Mouse (Mus musculus) CH12.LX (cell line): ENCODE data around the gene Kif26b. TPM values are rescaled to one million over a fixed set of nuclear protein-coding genes. Genes with fewer than 3 reads are reported as not detected.

Source experiments
- DNase-seq: peaks from one replicate; pipeline ENCODE4 v3.0.0-alpha.2; 2013; ENCODE audit errors: extremely low read depth
- H3K27ac ChIP-seq: 2 replicates; pipeline ENCODE4 v1.5.1; 2012; ENCODE audit warnings: low read depth, mild to moderate bottlenecking, control low read depth, moderate library complexity; ENCODE audit not compliant: insufficient read depth
- H3K27me3 ChIP-seq: replicated peaks from 2 replicates; pipeline ENCODE3; 2012; ENCODE audit warnings: inconsistent platforms
- H3K36me3 ChIP-seq, 2 experiments: replicated peaks in 1 of 2; 2 replicates each; pipeline versions ENCODE3 to v1.6.1; 2012; ENCODE audit warnings: inconsistent platforms in 1 of 2, low read length in 1 of 2, mild to moderate bottlenecking in 1 of 2, mixed read lengths in 1 of 2, moderate library complexity in 1 of 2; ENCODE audit not compliant: control insufficient read depth in 1 of 2, insufficient read depth in 1 of 2
- H3K4me1 ChIP-seq, 2 experiments: 2 replicates each; pipeline ENCODE4 v1.6.1; 2012; ENCODE audit warnings: inconsistent platforms in 1 of 2, moderate library complexity in 1 of 2; ENCODE audit not compliant: insufficient read depth in 2 of 2, control insufficient read depth in 1 of 2
- H3K4me2 ChIP-seq: 2 replicates; pipeline ENCODE4 v1.6.1; 2012; ENCODE audit warnings: low read depth, mild to moderate bottlenecking, control low read depth; ENCODE audit not compliant: poor library complexity, insufficient read depth, severe bottlenecking
- H3K4me3 ChIP-seq, 3 experiments: fragments of 150-350 bp in 1 of 3; sonication (generic) in 1 of 3; replicated peaks in 1 of 3; 2 replicates each; pipeline versions ENCODE3 to v1.5.1; 2011 to 2012; ENCODE audit warnings: low read depth in 2 of 3, low read length in 2 of 3, mild to moderate bottlenecking in 2 of 3, moderate library complexity in 2 of 3, control low read depth in 1 of 3, improper control_type of control experiment in 1 of 3, inconsistent platforms in 1 of 3, mixed read lengths in 1 of 3; ENCODE audit not compliant: poor library complexity in 1 of 3
- H3K79me2 ChIP-seq: replicated peaks from 2 replicates; pipeline ENCODE4 v1.6.1; 2012; ENCODE audit warnings: mild to moderate bottlenecking, moderate library complexity; ENCODE audit not compliant: control insufficient read depth, poor library complexity, insufficient read depth, severe bottlenecking; ENCODE audit errors: extremely low read depth
- H3K9ac ChIP-seq: 2 replicates; pipeline ENCODE4 v1.6.1; 2012; ENCODE audit warnings: low read depth, mild to moderate bottlenecking, control low read depth, moderate library complexity; ENCODE audit not compliant: insufficient read depth
- H3K9me3 ChIP-seq: replicated peaks from 2 replicates; pipeline ENCODE3; 2012; ENCODE audit warnings: low read length, inconsistent platforms, mixed read lengths
- BHLHE40 ChIP-seq: IDR thresholded peaks from 2 replicates; pipeline ENCODE4 v1.6.1; 2011; ENCODE audit warnings: mild to moderate bottlenecking, low read depth, low read length, improper control_type of control experiment
- CHD1 ChIP-seq: IDR thresholded peaks from 2 replicates; pipeline ENCODE4 v1.6.1; 2012; ENCODE audit warnings: low read depth, low read length, improper control_type of control experiment, inconsistent platforms
- CTCF ChIP-seq, 2 experiments: IDR thresholded peaks in 1 of 2; conservative IDR thresholded peaks in 1 of 2; 2 replicates each; pipeline ENCODE4 v1.5.1; 2011 to 2012; ENCODE audit warnings: low read depth in 2 of 2, low read length in 2 of 2, improper control_type of control experiment in 1 of 2, inconsistent platforms in 1 of 2, mild to moderate bottlenecking in 1 of 2, moderate library complexity in 1 of 2
- E2F4 ChIP-seq: IDR thresholded peaks from 2 replicates; pipeline ENCODE4 v1.6.1; 2011; ENCODE audit warnings: low read depth, low read length, improper control_type of control experiment; ENCODE audit not compliant: insufficient replicate concordance
- ELF1 ChIP-seq: IDR thresholded peaks from 2 replicates; pipeline ENCODE4 v1.6.1; 2014; ENCODE audit warnings: low read depth, mild to moderate bottlenecking, inconsistent platforms, low read length, improper control_type of control experiment
- EP300 ChIP-seq: IDR thresholded peaks from 2 replicates; pipeline ENCODE4 v1.6.1; 2011; ENCODE audit warnings: low read length, improper control_type of control experiment
- GABPA ChIP-seq: IDR thresholded peaks from 2 replicates; pipeline ENCODE4 v1.6.1; 2012; ENCODE audit warnings: low read depth, low read length, improper control_type of control experiment, inconsistent platforms; ENCODE audit not compliant: insufficient replicate concordance
- IRF4 ChIP-seq: IDR thresholded peaks from 2 replicates; pipeline ENCODE4 v1.6.1; 2014; ENCODE audit warnings: low read depth, mild to moderate bottlenecking, inconsistent platforms, low read length, improper control_type of control experiment
- JUND ChIP-seq: conservative IDR thresholded peaks from 2 replicates; pipeline ENCODE4 v1.6.1; 2011; ENCODE audit warnings: low read depth, low read length, improper control_type of control experiment
- KAT2A ChIP-seq: IDR thresholded peaks from 2 replicates; pipeline ENCODE4 v1.6.1; 2012; ENCODE audit warnings: low read length, improper control_type of control experiment, inconsistent platforms; ENCODE audit not compliant: insufficient replicate concordance
- MAFK ChIP-seq: IDR thresholded peaks from 2 replicates; pipeline ENCODE4 v1.6.1; 2011; ENCODE audit warnings: low read length, improper control_type of control experiment; ENCODE audit not compliant: insufficient replicate concordance
- MYC ChIP-seq: IDR thresholded peaks from 2 replicates; pipeline ENCODE4 v1.6.1; 2011; ENCODE audit warnings: low read depth, mild to moderate bottlenecking, improper control_type of control experiment, low read length
- POLR2AphosphoS2 ChIP-seq: IDR thresholded peaks from 2 replicates; pipeline ENCODE4 v1.6.1; 2011; ENCODE audit warnings: low read depth, low read length, improper control_type of control experiment
- SMC3 ChIP-seq: IDR thresholded peaks from 2 replicates; pipeline ENCODE4 v1.6.1; 2011; ENCODE audit warnings: low read depth, low read length, improper control_type of control experiment
- TBP ChIP-seq: conservative IDR thresholded peaks from 2 replicates; pipeline ENCODE4 v1.6.1; 2011; ENCODE audit warnings: low read depth, low read length, improper control_type of control experiment
- USF1 ChIP-seq: IDR thresholded peaks from 2 replicates; pipeline ENCODE4 v1.6.1; 2014; ENCODE audit warnings: low read depth, mild to moderate bottlenecking, inconsistent platforms, low read length, improper control_type of control experiment
- USF2 ChIP-seq: conservative IDR thresholded peaks from 2 replicates; pipeline ENCODE4 v1.6.1; 2011; ENCODE audit warnings: low read depth, low read length, improper control_type of control experiment
- ZKSCAN1 ChIP-seq: IDR thresholded peaks from 2 replicates; pipeline ENCODE4 v1.6.1; 2012; ENCODE audit warnings: low read depth, inconsistent platforms, low read length, improper control_type of control experiment, borderline replicate concordance
- ZMIZ1 ChIP-seq: IDR thresholded peaks from 2 replicates; pipeline ENCODE4 v1.6.1; 2012; ENCODE audit warnings: low read depth, mild to moderate bottlenecking, inconsistent platforms, low read length, improper control_type of control experiment
- ZNF384 ChIP-seq: IDR thresholded peaks from 2 replicates; pipeline ENCODE4 v1.6.1; 2012; ENCODE audit warnings: low read depth, low read length, improper control_type of control experiment, inconsistent platforms
- dilution Hi-C: fragments of 300-500 bp; cut with MboI; formaldehyde crosslinking; loops from 2 replicates; pipeline ENCODE4 v1.14.3; 2020; ENCODE audit warnings: low sequenced_read_pairs; ENCODE audit not compliant: extremely low pct_unique_long_range_greater_than_20kb, extremely low pct_ligation_motif_present
- in situ Hi-C: fragments of 300-500 bp; cut with MboI; formaldehyde crosslinking; loops from 3 replicates; pipeline ENCODE4 v1.14.3; 2019; ENCODE audit warnings: low sequenced_read_pairs, low pct_ligation_motif_present, low pct_unique_long_range_greater_than_20kb, mixed read lengths
- polyA plus RNA-seq: library from polyadenylated mRNA; unstranded; fragments of >175 nt; gene quantifications from 2 replicates; pipeline ENCODE4 v1.2.1, GENCODE M21; 2012; ENCODE audit warnings: low read depth; ENCODE audit not compliant: insufficient read length
- total RNA-seq, 2 experiments: library from RNA; depleted of rRNA; stranded (reverse); fragments of 300-350 nt in 1 of 2; fragments of >200 nt in 1 of 2; gene quantifications; 2 replicates each; pipeline ENCODE4 v1.2.3; 2012 to 2014

The Kif26b gene
- total and polyA plus RNA-seq, 3 experiments = 0.09 TPM; not detected in 2

- Histone ChIP-seq H3K9me3 (no peaks in the 10 kb centered on the region), H3K27me3 (no peaks in the 10 kb centered on the region), H3K36me3 (no peaks in the 10 kb centered on the region), H3K4me2 (no peak overlapping the region), H3K4me1 (no peaks in the 10 kb centered on the region), H3K9ac (no peak overlapping the region), H3K27ac (no peak overlapping the region), H3K4me3 (no peak overlapping the region), H3K79me2 (no peaks in the 10 kb centered on the region)
- dilution Hi-C loops (no loop called here), in situ Hi-C loops (no loop called here)
- no peak for DNase-seq
- TF ChIP-seq IRF4 (no peak), CHD1 (no peak), POLR2AphosphoS2 (no peak), EP300 (no peak), ELF1 (no peak), SMC3 (no peak)
Measured at GRCm38 (mm10) chr1:178894081-178894401, 365.1 kb downstream of the Kif26b start.

GRCm38 (mm10) chr1:178895674-178896073 lies 366.7 kb downstream of the Kif26b start:
- DNase-seq = no peak
- H3K4me2 ChIP-seq = no peak overlapping the region
- H3K79me2 ChIP-seq = no peaks in the 10 kb centered on the region
- dilution Hi-C loops = no loop called here
- TF ChIP-seq KAT2A (no peak), CHD1 (no peak), ZNF384 (no peak), JUND (no peak), USF2 (no peak), TBP (no peak), USF1 (no peak), ZKSCAN1 (no peak), MAFK (no peak), GABPA (no peak), E2F4 (no peak), MYC (no peak), ZMIZ1 (no peak), BHLHE40 (no peak), CTCF (conservative IDR thresholded peaks at IDR 0.05 in 1 of 2, IDR thresholded peaks at IDR 0.05 in 1 of 2; ENCODE audit: low read depth in 2 of 2, low read length in 2 of 2) (no peak)
- no peaks in the 10 kb centered on the region for H3K27me3 ChIP-seq
- in situ Hi-C loops = no loop called here
- H3K36me3 ChIP-seq = no peaks in the 10 kb centered on the region
- H3K9me3 ChIP-seq = no peaks in the 10 kb centered on the region
- no peaks in the 10 kb centered on the region for H3K4me1 ChIP-seq
- H3K4me3 ChIP-seq = no peak overlapping the region
- no peak overlapping the region for H3K9ac ChIP-seq
- no peak overlapping the region for H3K27ac ChIP-seq
